Mouse (Mus musculus): ENCODE results near the gene Cog4.
"Not testable (repeated sequence)": the region's sequence is repeated elsewhere in the genome, so short reads cannot be mapped to it uniquely, and the experiment has no call there.

Cog4 gene

DNA sequence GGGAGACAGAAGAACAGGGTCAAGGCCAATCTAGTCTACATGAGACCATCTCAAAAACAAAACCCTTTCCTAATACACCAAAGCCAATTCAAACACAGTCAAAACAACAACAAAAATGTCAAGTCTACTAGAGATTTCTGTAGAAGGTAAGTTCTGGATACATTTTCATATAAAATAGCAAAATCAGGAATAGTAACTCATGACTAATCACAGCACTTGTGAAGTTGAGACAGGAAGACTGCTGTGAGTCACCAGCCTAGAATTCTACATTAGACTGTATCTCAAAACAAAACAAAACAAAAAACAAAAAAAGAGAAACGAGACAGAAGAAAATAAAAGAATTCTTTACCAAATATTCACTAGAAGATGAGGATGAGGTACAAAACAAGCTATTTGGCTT is 21.5 kb upstream of the Cog4 start:
- ATAC-seq (ENCODE audit: insufficient number of reproducible peaks, low FRiP score, low TSS enrichment), result no peak

GRCm38 (mm10) chr8:110828511-110828910 is 17.9 kb upstream of the Cog4 start:
- ATAC-seq (ENCODE audit: insufficient number of reproducible peaks, low FRiP score, low TSS enrichment), result no peak

DNA sequence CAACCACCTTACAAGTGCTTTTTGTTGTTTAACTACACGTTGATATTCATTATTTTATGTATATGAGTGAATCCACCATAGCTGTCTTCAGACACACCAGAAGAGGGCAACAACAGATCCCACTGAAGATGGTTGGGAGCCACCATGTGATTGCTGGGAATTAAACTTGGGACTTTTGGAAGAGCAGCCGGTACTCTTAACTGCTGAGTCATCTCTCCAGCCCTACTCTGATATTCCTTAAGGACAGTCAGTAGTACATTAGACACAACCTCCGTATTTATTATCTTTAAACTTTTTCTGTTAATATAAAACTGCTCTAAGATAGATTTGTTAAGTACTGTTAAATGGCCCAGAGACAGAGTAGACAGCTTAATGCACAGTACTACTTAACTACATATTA is 14.4 kb upstream of the Cog4 start:
- ATAC-seq (ENCODE audit: insufficient number of reproducible peaks, low FRiP score, low TSS enrichment), result no peak

GRCm38 (mm10) chr8:110842012-110842574 is 4.3 kb upstream of the Cog4 start:
- ATAC-seq (ENCODE audit: insufficient number of reproducible peaks, low FRiP score, low TSS enrichment), result no peak

- no peak for ATAC-seq (ENCODE audit: insufficient number of reproducible peaks, low FRiP score, low TSS enrichment)
Measured at GRCm38 (mm10) chr8:110843207-110843606, 3.2 kb upstream of the Cog4 start.

DNA sequence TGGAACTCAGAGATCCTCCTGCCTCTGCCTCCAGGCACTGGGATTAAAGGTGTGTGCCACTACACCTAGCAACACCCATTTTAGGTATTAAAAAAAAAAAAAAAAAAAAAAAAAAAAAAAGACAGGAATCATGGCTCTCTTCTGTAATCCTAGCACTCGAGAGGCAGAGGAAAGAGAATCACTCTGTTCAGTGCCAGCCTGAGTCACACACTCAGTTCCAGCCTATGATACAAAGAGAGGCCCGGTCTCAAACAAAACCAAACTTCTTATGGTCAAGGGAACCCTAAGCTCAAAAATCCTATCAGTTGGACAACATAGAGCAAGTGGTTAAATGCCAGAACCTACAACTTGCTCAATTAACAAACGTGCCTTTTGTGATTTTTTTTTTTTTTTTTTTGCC is 1.5 kb upstream of the Cog4 start:
- no peak for ATAC-seq (ENCODE audit: insufficient number of reproducible peaks, low FRiP score, low TSS enrichment)

DNA sequence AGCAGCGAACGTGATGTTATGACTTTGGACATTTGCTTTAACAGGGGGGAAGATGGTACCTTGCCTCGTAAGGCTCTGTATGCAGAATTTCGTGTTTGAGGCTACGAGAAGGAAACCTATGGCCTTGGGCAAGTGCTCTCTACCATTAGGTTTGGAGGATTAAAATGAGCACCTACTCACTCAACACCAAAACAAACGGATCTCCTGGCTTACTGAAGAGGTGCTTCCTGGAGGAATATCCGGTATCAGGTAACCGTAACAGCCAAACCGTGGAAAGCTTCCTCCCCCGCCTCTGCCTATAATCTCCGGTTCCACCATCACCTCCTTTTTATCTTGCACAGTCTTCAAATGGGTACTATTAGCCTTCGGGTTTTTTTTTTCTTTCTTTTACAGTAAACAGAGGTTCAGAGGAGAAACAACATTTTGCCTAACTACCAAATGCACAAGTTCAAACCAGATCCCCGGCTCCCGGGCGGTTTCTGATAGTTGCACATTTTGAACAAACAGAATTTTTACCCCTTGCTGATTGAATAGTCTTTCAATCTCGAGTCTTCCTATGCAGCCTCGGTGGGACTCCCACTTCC is 487 bp upstream of the Cog4 start:
- no peak for ATAC-seq (ENCODE audit: insufficient number of reproducible peaks, low FRiP score, low TSS enrichment)

DNA sequence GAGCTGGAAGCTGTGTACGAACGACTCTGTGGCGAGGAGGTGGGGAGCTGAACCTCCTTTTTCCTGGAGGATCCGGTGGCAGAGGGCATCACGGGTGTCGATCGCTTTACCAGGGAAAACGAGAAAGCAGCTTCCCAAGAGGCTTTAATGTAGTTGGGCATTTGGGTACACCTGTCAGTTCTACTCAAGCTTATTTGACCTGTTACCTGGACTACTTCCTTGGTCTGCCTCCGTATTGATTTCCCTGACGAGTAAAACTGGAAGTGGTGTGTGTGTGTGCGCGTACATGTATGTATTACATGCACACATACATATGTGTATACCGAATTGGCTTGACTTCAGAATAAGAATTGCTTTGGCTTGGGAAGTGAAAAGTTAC is 760 bp downstream of the Cog4 start:
- no peak for ATAC-seq (ENCODE audit: insufficient number of reproducible peaks, low FRiP score, low TSS enrichment)

DNA sequence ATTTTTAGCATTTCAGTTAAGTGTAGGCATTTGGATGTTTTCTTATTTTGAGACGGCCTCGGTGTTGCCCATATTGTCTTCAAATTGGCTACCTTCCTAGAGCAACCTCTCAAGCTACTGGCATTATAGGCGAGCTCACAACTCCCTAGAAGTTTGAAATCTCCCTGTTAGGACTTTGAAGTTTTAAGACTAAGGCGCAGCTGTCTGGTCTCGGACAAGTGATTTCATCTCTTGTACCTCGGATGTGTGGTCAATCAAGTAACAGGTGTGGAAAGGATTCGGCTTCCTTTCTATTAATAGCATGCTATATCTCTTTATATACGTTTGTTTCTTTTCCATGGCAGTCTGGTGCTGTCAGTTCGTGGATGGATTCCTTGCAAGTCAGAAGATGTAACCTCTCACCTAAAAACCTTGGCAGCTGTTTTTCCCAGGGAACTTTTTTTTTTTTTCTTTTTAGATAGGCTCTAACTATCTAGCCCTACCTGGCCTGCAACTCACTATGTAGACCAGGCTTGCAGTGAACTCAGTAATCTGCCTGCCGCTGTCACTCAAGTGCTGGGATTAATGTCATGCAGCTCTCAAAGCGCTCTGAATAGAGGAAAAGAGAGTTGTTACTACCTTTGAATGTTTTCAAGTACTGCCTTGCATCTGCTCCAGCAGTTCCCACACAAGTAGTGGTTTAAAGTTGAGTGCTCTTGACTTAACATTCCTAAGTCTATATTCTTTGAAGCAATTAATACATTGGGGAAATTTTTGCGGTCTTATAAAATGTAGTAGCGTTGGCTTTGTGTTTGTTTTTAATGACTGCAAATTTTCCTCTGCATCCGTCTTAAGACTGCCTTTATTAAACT is 1.5 kb downstream of the Cog4 start:
- ATAC-seq (ENCODE audit: insufficient number of reproducible peaks, low FRiP score, low TSS enrichment), result no peak

DNA sequence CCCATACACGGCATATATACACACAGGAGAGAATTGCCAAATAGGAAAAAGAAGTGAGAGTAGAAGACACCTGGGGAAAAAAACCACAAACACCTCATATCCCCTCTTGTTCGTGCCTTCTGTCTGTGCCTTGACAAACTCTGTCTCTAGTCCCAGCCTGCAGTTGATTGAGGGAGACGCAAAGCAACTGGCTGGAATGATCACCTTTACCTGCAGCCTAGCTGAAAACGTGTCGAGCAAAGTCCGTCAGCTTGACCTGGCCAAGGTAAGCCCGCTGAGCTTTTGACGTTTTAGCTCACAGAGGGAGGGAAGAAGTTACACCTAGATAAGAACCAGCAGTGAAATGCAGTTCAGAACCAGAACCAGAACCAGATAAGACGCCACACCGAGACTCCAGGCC is 4.8 kb downstream of the Cog4 start:
- no peak for ATAC-seq (ENCODE audit: insufficient number of reproducible peaks, low FRiP score, low TSS enrichment)

GRCm38 (mm10) chr8:110856073-110856472 is 9.7 kb downstream of the Cog4 start:
- ATAC-seq (ENCODE audit: insufficient number of reproducible peaks, low FRiP score, low TSS enrichment), result not testable (repeated sequence)

DNA sequence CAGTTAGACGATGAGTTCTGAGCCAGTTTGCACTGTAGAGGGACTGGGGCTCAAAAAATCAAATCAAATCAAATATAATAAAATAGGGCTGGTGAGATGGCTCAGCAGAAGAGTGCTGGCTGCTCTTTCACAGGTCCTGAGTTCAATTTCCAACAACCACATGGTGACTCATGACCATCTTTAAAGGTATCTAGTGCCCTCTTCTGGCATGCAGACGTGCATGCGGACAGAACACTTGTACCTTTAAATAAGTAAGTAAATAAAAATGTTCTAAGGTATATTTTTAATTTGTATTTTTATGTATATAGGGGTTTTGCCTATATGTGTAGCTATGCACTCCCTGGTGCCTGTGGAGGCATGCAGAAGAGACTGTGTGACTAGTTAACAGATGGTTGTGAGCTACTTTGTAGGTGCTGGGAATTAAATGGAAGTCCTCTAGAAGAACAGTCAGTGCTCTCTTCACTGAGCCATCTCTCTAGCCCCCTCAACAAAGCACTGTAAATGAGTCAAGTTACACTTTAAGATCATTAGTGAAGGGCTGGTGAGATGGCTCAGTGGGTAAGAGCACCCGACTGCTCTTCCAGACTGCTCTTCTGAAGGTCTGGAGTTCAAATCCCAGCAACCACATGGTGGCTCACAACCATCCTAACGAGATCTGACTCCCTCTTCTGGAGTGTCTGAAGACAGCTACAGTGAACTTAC is 10.5 kb downstream of the Cog4 start:
- no peak for ATAC-seq (ENCODE audit: insufficient number of reproducible peaks, low FRiP score, low TSS enrichment)

DNA sequence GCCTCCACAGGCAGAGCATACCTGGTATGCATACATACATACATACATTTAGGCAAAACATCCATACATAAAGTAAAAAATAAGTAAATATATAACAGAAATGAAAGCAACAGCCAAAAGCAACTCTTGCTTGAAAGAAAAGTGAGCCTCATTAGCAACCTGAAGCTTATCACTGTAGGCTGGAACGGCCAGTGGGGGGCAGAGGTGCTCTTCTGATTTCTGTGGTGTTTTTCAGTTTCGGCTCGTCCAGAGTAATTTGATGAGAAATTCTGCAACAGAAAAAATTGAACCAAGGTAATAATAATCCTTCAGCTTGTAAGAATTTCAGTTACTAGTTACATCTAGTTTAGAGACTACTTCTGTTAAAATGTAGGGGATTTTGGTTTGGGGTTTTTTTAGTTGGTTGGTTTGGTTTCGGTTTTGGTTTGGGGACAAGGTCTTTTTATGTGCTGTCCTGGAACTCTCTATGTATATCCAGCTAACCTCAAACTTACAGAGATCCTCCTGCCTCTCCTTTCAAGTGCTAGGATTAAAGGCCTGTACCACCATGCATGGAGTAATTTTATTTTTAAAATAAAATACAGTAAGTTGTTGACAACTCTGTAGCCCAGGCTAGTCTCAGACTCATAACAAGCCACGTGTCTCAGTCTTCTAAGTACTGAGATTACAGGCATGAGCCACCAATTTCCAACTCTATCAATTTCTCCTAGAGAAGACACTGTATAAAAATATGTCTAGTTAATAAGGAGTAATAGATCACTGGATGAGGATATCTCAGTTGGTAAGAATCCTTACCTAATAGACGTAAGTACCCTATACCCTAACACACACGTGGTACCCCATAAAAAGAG is 13.5 kb downstream of the Cog4 start:
- ATAC-seq (ENCODE audit: insufficient number of reproducible peaks, low FRiP score, low TSS enrichment), result no peak

DNA sequence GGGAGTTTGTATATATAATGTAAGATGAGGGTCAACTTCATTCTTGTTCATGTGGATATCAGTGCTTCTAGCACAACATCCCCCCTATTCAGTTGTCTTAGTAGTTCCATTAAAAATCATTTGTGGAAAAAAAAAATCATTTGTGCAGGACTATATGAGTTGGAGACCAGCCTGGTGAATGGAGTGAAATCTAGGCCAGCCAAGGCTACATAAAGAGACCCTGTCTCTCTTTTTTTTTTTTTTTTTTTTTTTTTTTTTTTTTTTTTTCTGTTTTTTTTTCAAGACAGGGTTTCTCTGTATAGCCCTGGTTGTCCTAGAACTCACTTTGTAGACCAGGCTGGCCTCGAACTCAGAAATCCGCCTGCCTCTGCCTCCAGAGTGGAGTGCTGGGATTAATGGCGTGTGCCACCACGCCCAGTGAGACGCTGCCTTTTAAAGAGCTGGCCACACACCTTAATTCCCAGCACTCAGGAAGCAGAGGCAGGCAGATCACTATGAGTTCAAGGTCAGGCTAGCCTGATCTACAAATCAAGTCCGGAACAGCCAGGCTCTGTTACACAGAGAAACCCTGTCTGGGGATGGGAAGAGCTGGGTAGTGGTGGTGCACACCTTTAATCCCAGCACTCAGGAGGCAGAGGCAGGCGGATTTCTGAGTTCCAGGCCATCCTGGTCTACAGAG is 15.1 kb downstream of the Cog4 start:
- ATAC-seq (ENCODE audit: insufficient number of reproducible peaks, low FRiP score, low TSS enrichment), result not testable (repeated sequence)

DNA sequence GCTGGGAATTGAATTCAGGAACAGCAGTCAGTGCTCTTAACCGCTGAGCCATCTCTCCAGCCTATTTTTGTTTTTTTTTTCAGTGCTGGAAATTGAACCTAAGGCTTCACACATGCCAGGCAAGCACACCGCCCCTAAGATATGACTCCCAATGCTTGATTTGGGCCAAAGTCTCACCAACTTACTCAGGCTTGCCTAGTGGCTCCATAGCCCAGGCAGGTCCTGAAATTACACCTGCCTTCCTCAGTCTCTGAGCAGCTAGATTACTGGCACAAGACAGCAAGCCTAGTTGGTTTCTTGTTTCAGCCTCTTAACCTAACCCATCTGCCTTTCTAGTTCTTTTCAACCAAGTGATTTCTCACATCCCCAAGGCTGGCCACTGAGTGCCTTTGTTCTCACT is 24.1 kb downstream of the Cog4 start:
- no peak for ATAC-seq (ENCODE audit: insufficient number of reproducible peaks, low FRiP score, low TSS enrichment)

DNA sequence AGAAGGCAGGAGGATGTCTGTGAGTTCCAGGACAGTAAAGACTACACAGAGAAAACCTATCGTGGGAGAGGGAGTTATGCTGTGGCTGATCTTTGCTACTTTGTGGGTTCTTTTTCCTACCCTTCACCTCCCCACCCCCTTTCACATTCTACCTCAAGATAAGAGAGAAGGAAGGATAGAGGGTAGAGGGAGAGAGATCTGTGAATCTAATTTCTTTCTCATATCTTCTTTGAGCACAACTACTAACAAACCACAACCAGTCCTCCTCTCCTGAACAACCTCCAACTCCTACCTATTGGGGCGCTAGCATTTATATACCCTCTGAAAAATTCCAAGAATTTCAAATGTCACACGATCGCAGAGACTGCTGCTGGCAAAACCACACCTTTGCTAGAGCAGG is 31.5 kb downstream of the Cog4 start:
- no peak for ATAC-seq (ENCODE audit: insufficient number of reproducible peaks, low FRiP score, low TSS enrichment)

- peak; percentile 65 for ATAC-seq (ENCODE audit: insufficient number of reproducible peaks, low FRiP score, low TSS enrichment)
Measured at GRCm38 (mm10) chr8:110881741-110882310, 35.4 kb downstream of the Cog4 start.

DNA sequence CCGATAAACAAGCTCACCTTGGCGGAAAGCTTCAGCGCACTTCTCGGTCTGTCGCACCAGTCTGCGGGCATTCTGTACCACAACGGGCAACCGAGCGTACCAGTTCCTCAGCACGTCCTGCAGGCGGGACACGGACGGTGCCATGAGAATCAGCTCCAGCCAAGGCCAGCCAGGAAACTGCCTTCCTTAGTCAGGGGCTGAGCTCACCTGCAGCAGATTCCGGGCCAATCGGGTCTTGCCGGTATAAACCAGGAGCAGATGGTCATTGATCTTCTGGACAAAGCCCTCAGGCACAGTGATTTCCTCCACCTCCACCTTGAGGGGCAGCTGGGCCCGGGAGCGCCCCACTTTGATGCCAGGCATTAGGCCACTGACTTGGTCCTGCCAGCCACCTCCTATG is 37.4 kb downstream of the Cog4 start:
- ATAC-seq (ENCODE audit: insufficient number of reproducible peaks, low FRiP score, low TSS enrichment), result peak; percentile 36; the same call in 1 of the 2 replicates

DNA sequence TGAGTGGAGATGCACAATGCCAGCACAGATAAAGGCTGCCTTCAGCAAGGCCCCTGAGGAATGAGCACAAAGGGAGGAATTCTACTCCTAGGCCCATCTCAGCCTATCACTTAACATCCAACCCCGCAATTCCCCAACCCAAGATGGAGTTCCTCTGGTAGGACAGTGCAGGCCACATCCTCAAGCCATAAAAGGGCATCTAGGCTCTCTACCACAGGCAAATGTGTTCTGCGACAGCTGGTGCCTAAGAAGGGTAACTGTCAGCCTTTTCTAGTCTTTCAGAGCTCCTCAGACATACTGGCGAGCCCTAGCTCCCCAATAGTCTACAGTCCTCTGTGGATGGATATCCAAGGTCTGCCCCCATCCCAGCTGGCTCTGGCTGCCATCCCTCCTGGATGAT is 40.2 kb downstream of the Cog4 start:
- no peak for ATAC-seq (ENCODE audit: insufficient number of reproducible peaks, low FRiP score, low TSS enrichment)
